Mouse (Mus musculus): ENCODE data around the gene Mesd.

DNA sequence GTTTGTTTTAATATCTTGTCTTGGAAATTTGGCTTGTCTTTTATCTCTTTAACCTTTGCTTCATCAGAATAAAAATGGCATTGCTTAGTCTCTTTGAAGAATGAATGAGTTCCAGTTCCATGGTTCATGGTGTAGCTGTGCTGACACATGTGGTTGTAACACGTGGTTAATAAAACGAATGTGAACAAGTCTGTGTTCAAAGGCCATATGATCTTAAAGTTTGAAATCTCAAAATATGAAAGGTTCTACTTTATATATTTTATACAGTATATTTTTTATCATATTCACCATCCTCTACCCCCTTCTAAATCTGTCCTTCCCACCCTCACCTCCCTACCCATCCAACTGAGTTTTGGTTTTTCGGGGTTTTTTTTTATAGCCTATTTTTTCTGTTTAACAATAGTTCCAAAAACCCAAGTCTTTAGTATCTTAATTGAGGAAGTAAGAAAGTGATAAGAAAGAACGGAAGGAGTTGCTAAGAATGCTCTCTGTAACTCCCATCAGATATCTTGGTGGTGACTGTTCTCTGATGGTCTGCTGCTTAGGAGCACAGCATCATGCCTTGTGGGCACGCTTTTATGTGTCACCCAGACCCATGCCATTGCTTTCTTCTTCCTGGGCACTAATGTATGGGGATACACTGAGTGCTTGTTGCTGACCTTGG is 11.9 kb downstream of the Mesd start:
- no peak for TF ChIP-seq CTCF (IDR thresholded peaks at IDR 0.05; ENCODE audit: low read depth)
- TF ChIP-seq EP300 (IDR thresholded peaks at IDR 0.05; ENCODE audit: low read depth), result no peak
